Mouse (Mus musculus): ENCODE data around the gene Ttc28. TPM values are rescaled to one million over a fixed set of nuclear protein-coding genes. Genes with fewer than 3 reads are reported as not detected.

The Ttc28 gene
- polyA plus RNA-seq, 1 experiment: 14.4 TPM

DNA sequence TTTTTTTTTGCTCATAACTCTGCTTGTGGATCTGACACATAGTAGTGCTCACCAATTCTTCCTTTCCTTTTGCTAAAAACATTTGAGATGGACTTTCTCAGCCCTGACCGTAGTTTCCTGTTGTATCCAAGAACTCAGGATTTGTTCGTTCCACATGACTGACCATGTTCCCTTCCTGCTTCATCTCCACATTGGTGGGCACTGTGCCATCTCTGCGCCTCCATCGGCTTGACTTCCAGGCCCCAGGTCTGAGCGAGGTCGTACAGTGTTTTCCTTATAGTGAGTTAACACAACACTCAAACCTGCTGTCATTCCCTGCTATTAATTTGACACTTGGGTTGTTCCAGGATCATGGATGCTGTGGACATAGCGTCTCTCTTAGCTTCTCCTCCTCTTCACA, 225.2 kb downstream of the Ttc28 start:
- H3K4me1 ChIP-seq (ENCODE audit: control insufficient read depth, insufficient read depth, low read length): no peaks in the 10 kb centered on the region
- TF ChIP-seq CTCF (IDR thresholded peaks at IDR 0.05; ENCODE audit: insufficient read depth, low read length) (no peak), POLR2A (IDR thresholded peaks at IDR 0.05; ENCODE audit: borderline replicate concordance, extremely low read depth, low read depth, low read length) (no peak)
- no peak for DNase-seq
- no peak overlapping the region for H3K4me3 ChIP-seq (replicated peaks; ENCODE audit: extremely low read depth, low read depth, low read length)
- 65% methylated on average over 7 of the region's 7 CpGs for WGBS

DNA sequence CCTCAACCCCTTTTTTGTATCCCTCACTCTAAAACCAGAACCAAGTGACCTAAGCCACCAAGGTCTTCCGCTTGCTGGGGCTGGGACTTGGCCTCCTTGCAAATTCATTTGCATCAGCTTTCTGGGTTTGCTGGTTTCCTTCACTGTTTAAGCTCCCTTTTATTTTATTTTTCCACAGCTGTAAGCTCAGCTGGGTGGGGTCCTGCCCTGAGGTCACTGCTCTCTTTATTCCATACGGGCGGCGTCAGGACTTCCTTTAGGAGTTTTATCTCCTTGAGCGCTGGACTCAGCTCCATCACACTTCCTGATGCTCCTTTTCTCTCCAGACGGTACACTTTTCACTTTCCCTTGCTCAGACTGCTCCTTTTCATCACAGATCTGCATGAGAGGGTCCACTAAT, 231.8 kb downstream of the Ttc28 start:
- TF ChIP-seq POLR2A (IDR thresholded peaks at IDR 0.05; ENCODE audit: borderline replicate concordance, extremely low read depth, low read depth, low read length) (no peak), CTCF (IDR thresholded peaks at IDR 0.05; ENCODE audit: insufficient read depth, low read length) (no peak)
- H3K4me3 ChIP-seq (replicated peaks; ENCODE audit: extremely low read depth, low read depth, low read length): no peak overlapping the region
- H3K4me1 ChIP-seq (ENCODE audit: control insufficient read depth, insufficient read depth, low read length): peaks cover 3% of the 10 kb centered on the region; the same call in 1 of the 2 replicates
- DNase-seq: no peak
- WGBS: 51% methylated on average over 6 of the region's 6 CpGs

DNA sequence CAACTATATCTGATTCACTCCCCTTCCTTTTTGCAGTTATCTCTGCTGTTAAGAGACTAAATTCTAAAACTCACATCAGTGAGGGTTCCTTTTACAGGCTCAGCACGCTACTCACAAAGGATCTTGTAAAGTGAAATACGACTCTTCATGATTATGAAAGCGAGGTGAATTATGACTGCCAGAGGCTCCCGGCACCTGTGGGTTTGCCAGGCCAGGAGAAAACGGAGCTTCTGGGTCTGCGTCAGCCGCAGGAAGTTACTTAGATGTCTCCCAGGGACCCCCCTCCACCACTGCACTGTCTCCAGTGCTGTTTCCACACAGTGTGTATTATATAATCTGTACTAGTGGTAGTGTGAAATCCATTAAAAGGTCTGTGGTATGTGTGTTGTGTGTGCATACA, 233.6 kb downstream of the Ttc28 start:
- TF ChIP-seq POLR2A (IDR thresholded peaks at IDR 0.05; ENCODE audit: borderline replicate concordance, extremely low read depth, low read depth, low read length) (no peak), CTCF (IDR thresholded peaks at IDR 0.05; ENCODE audit: insufficient read depth, low read length) (no peak)
- Histone ChIP-seq H3K4me1 (ENCODE audit: control insufficient read depth, insufficient read depth, low read length) (peaks cover 3% of the 10 kb centered on the region; the same call in 1 of the 2 replicates), H3K4me3 (replicated peaks; ENCODE audit: extremely low read depth, low read depth, low read length) (no peak overlapping the region)
- WGBS: 73% methylated on average over 7 of the region's 7 CpGs
- no peak for DNase-seq

GRCm38 (mm10) chr5:111113694-111114375, 234.2 kb downstream of the Ttc28 start:
- 52% methylated on average over 8 of the region's 8 CpGs for WGBS
- no peak for DNase-seq
- H3K4me1 ChIP-seq (ENCODE audit: control insufficient read depth, insufficient read depth, low read length): peaks cover 3% of the 10 kb centered on the region; the same call in 1 of the 2 replicates
- H3K4me3 ChIP-seq (replicated peaks; ENCODE audit: extremely low read depth, low read depth, low read length): no peak overlapping the region
- no peak for TF ChIP-seq POLR2A (IDR thresholded peaks at IDR 0.05; ENCODE audit: borderline replicate concordance, extremely low read depth, low read depth, low read length)
- no peak for TF ChIP-seq CTCF (IDR thresholded peaks at IDR 0.05; ENCODE audit: insufficient read depth, low read length)

- H3K4me1 ChIP-seq (ENCODE audit: control insufficient read depth, insufficient read depth, low read length): peaks cover 3% of the 10 kb centered on the region; the same call in 1 of the 2 replicates
- no peak for DNase-seq
- no peak overlapping the region for H3K4me3 ChIP-seq (replicated peaks; ENCODE audit: extremely low read depth, low read depth, low read length)
- WGBS: 77% methylated on average over 10 of the region's 10 CpGs
- TF ChIP-seq POLR2A (IDR thresholded peaks at IDR 0.05; ENCODE audit: borderline replicate concordance, extremely low read depth, low read depth, low read length) (no peak), CTCF (IDR thresholded peaks at IDR 0.05; ENCODE audit: insufficient read depth, low read length) (no peak)
These were observed 235.0 kb downstream of the Ttc28 start for GRCm38 (mm10) chr5:111114597-111114996.

DNA sequence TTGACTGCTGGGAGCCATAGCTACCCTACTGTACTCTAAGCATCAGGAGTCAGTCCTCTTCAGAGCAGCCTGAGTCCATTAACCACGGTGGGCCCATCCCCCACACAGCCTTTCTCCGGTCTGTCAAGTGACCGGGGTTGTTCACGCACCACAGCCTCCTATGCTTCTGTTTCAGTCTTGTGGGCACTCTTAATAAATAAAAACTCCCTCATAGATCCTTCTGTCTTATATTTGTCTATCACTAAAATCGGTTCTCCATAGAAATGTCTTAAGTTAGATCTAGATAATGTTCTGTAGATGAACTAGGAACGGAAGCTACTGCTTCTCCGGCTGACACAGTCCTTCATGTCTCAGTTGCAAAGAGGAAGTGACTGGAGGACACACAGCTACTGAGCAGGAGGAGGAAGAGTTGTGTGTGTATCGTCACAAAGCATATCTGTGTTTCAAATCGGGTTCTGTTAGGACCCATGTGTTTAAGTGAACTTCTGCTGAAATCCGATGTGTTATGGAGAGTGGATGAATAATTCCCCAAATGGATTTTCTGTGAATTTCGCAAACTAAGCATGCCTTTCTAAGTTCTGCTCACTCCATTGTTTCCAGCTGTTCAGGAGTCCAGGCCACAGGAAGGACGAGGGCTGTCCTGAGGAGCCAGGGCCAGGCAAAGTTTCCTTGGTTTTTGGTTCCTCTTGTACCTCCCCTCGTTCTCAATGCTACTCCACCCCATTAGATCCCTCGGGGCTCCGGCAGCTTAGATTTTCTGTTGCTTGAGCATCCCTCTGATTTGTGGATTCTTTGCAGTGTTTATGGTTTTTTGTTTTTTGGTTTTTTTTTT, 236.1 kb downstream of the Ttc28 start:
- no peak overlapping the region for H3K4me3 ChIP-seq (replicated peaks; ENCODE audit: extremely low read depth, low read depth, low read length)
- peaks cover 3% of the 10 kb centered on the region; the same call in 1 of the 2 replicates for H3K4me1 ChIP-seq (ENCODE audit: control insufficient read depth, insufficient read depth, low read length)
- no peak for DNase-seq
- WGBS: 33% methylated on average over 15 of the region's 15 CpGs
- no peak for TF ChIP-seq CTCF (IDR thresholded peaks at IDR 0.05; ENCODE audit: insufficient read depth, low read length)
- no peak for TF ChIP-seq POLR2A (IDR thresholded peaks at IDR 0.05; ENCODE audit: borderline replicate concordance, extremely low read depth, low read depth, low read length)

GRCm38 (mm10) chr5:111119805-111120204, 240.2 kb downstream of the Ttc28 start:
- Histone ChIP-seq H3K4me1 (ENCODE audit: control insufficient read depth, insufficient read depth, low read length) (peaks cover 15% of the 10 kb centered on the region), H3K4me3 (replicated peaks; ENCODE audit: extremely low read depth, low read depth, low read length) (no peak overlapping the region)
- no peak for DNase-seq
- no peak for TF ChIP-seq CTCF (IDR thresholded peaks at IDR 0.05; ENCODE audit: insufficient read depth, low read length)
- TF ChIP-seq POLR2A (IDR thresholded peaks at IDR 0.05; ENCODE audit: borderline replicate concordance, extremely low read depth, low read depth, low read length): no peak
- WGBS: 64% methylated on average over 3 of the region's 3 CpGs

DNA sequence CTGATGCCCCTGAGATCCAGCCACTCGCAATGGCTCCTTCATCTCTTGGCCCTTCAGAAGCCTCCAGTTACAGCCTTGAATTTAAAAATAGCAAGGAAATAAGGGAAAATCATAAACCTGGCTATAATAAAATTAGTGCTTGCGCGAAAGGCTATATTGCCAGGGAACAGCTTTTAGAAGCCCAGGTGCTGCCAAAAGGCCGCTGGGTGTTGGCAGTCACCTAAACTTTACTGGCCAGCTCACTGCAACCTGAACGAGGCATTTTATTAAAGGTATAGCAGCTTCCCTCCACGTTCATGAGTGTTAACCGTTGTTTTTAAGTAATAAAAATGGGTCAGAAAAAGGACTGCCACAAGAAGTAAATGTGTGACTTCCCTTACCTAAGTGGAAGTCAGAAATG, 240.7 kb downstream of the Ttc28 start:
- no peak for DNase-seq
- 80% methylated on average over 7 of the region's 7 CpGs for WGBS
- Histone ChIP-seq H3K4me1 (ENCODE audit: control insufficient read depth, insufficient read depth, low read length) (peaks cover 15% of the 10 kb centered on the region), H3K4me3 (replicated peaks; ENCODE audit: extremely low read depth, low read depth, low read length) (no peak overlapping the region)
- no peak for TF ChIP-seq CTCF (IDR thresholded peaks at IDR 0.05; ENCODE audit: insufficient read depth, low read length)
- TF ChIP-seq POLR2A (IDR thresholded peaks at IDR 0.05; ENCODE audit: borderline replicate concordance, extremely low read depth, low read depth, low read length): no peak

DNA sequence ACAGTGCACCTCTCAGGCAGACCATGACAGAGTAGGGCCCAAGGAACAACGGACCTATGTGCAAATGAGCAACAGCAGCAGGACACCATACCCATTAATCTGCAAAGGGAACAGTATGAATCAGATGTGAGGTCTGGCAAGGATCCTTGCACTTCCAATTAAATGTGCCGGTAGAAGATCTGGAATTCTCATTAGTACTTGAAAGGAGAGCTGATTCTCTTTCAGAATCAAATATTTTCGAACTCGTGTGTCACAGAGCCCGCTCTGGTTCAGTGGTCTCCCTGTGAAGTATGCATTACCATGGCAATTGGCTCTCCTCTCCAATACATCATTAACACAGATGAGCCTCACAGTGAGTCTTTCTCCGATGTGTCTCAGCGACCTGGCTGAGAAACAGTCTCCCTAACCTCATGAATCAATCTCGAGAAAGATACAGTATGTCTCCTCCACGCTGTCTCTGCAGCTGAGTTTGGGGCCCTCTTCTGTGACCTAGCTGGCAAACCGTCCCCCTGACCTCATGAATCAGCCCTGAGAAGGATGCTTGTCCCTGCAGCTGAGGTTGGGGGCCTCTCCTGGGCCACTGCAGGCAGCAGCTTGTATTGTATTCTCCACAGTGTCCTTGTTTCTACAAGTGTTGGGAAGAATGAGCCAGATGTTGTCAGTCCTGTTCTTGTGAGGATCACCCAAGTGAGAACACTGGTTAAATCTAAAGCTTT, 241.3 kb downstream of the Ttc28 start:
- H3K4me1 ChIP-seq (ENCODE audit: control insufficient read depth, insufficient read depth, low read length): peaks cover 14% of the 10 kb centered on the region
- H3K4me3 ChIP-seq (replicated peaks; ENCODE audit: extremely low read depth, low read depth, low read length): no peak overlapping the region
- no peak for TF ChIP-seq POLR2A (IDR thresholded peaks at IDR 0.05; ENCODE audit: borderline replicate concordance, extremely low read depth, low read depth, low read length)
- TF ChIP-seq CTCF (IDR thresholded peaks at IDR 0.05; ENCODE audit: insufficient read depth, low read length): no peak
- WGBS: 74% methylated on average over 10 of the region's 10 CpGs
- DNase-seq: no peak
